Mouse (Mus musculus) megakaryocyte, embryonic 14.5 days (primary cell): ENCODE data around the gene Dagla.

Experiments
- FLI1 ChIP-seq: IDR thresholded peaks from 2 replicates; pipeline ENCODE4 v1.6.1; 2012; ENCODE audit warnings: low read length, inconsistent platforms, mixed read lengths
- GATA1 ChIP-seq: IDR thresholded peaks from 3 replicates; pipeline ENCODE4 v1.6.1; 2012; ENCODE audit warnings: mixed read lengths, low read length, inconsistent platforms, borderline replicate concordance

DNA sequence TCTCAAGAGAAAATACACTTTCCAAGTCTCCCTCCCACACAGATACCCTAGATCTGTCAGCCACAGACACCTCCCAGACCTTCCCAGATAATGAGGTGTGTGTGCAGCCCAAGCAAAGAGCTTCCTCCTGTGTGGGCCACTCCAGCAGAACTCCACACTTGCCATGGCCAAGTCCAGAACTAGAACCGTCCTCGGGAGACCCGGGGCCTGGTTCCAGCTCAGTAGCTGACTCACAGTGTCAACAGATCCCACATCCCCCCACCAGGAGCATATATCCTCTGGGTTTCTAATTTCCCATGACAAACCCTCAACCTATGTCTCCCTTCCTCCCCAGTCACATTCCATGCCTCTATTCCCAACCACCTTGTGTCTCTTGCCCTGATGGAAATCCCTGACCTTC is 1.8 kb downstream of the Dagla start:
- TF ChIP-seq GATA1: no peak
- TF ChIP-seq FLI1: no peak
